Mouse (Mus musculus): ENCODE data around the gene Mapk8ip2. TPM values are rescaled to one million over a fixed set of nuclear protein-coding genes. Genes with fewer than 3 reads are reported as not detected.

Mapk8ip2 gene
- 2.4 TPM for polyA plus RNA-seq (2014; fragmentation: Illumina TruSeq; extraction: RNeasy Lipid Tissue Mini Kit (QIAGEN cat#74804); ENCODE audit: low read depth, low replicate concordance)

GRCm38 (mm10) chr15:89453865-89454478 lies at the start of gene Mapk8ip2:
Mapk8ip2 (plus strand) TSS chr15:89453913.

GRCm38 (mm10) chr15:89410118-89410517 lies 43.6 kb upstream of the Mapk8ip2 start, which contains the start of gene Syce3:
Syce3 (minus strand) TSS chr15:89410503.

GRCm38 (mm10) chr15:89425711-89426121 lies 28.0 kb upstream of the Mapk8ip2 start, which contains the start of gene Cpt1b:
Cpt1b (minus strand) TSS chr15:89425863.

GRCm38 (mm10) chr15:89429352-89430221 lies 24.1 kb upstream of the Mapk8ip2 start, which contains the start of the genes C730034F03Rik, Gm44502 and Chkb:
C730034F03Rik (plus strand) TSS chr15:89429589.
Gm44502 (minus strand) TSS chr15:89429696.
Chkb (minus strand) TSS chr15:89429908.

GRCm38 (mm10) chr15:89477091-89477491 lies 23.4 kb downstream of the Mapk8ip2 start, which contains the start of gene Arsa:
Arsa (minus strand) TSS chr15:89477425.

GRCm38 (mm10) chr15:89498961-89499688 lies 45.4 kb downstream of the Mapk8ip2 start, which contains the start of gene Shank3:
Shank3 (plus strand) TSS chr15:89499623.

Other genes starting within 250 kb of the Mapk8ip2 start
- gene Ppp6r2, start 242.4 kb upstream of the Mapk8ip2 start, polyA plus RNA-seq (2014; fragmentation: Illumina TruSeq; extraction: RNeasy Lipid Tissue Mini Kit (QIAGEN cat#74804); ENCODE audit: low read depth, low replicate concordance), result 12.2 TPM
- gene Sbf1, start 138.6 kb upstream of the Mapk8ip2 start, polyA plus RNA-seq (2014; fragmentation: Illumina TruSeq; extraction: RNeasy Lipid Tissue Mini Kit (QIAGEN cat#74804); ENCODE audit: low read depth, low replicate concordance), result 3.1 TPM
- gene Adm2, start 131.2 kb upstream of the Mapk8ip2 start, polyA plus RNA-seq (2014; fragmentation: Illumina TruSeq; extraction: RNeasy Lipid Tissue Mini Kit (QIAGEN cat#74804); ENCODE audit: low read depth, low replicate concordance), result not detected
- gene Miox, start 119.5 kb upstream of the Mapk8ip2 start, polyA plus RNA-seq (2014; fragmentation: Illumina TruSeq; extraction: RNeasy Lipid Tissue Mini Kit (QIAGEN cat#74804); ENCODE audit: low read depth, low replicate concordance), result not detected
- 3.0 TPM for gene Lmf2, start 98.3 kb upstream of the Mapk8ip2 start, polyA plus RNA-seq (2014; fragmentation: Illumina TruSeq; extraction: RNeasy Lipid Tissue Mini Kit (QIAGEN cat#74804); ENCODE audit: low read depth, low replicate concordance)
- 12.4 TPM for gene Ncaph2, start 98.2 kb upstream of the Mapk8ip2 start, polyA plus RNA-seq (2014; fragmentation: Illumina TruSeq; extraction: RNeasy Lipid Tissue Mini Kit (QIAGEN cat#74804); ENCODE audit: low read depth, low replicate concordance)
- gene Sco2, start 80.1 kb upstream of the Mapk8ip2 start, polyA plus RNA-seq (2014; fragmentation: Illumina TruSeq; extraction: RNeasy Lipid Tissue Mini Kit (QIAGEN cat#74804); ENCODE audit: low read depth, low replicate concordance), result 0.52 TPM
- not detected for gene Tymp, start 76.9 kb upstream of the Mapk8ip2 start, polyA plus RNA-seq (2014; fragmentation: Illumina TruSeq; extraction: RNeasy Lipid Tissue Mini Kit (QIAGEN cat#74804); ENCODE audit: low read depth, low replicate concordance)
- not detected for gene Odf3b, start 74.6 kb upstream of the Mapk8ip2 start, polyA plus RNA-seq (2014; fragmentation: Illumina TruSeq; extraction: RNeasy Lipid Tissue Mini Kit (QIAGEN cat#74804); ENCODE audit: low read depth, low replicate concordance)
- gene Klhdc7b, start 69.0 kb upstream of the Mapk8ip2 start, polyA plus RNA-seq (2014; fragmentation: Illumina TruSeq; extraction: RNeasy Lipid Tissue Mini Kit (QIAGEN cat#74804); ENCODE audit: low read depth, low replicate concordance), result not detected
- not detected for gene Syce3, start 43.4 kb upstream of the Mapk8ip2 start, polyA plus RNA-seq (2014; fragmentation: Illumina TruSeq; extraction: RNeasy Lipid Tissue Mini Kit (QIAGEN cat#74804); ENCODE audit: low read depth, low replicate concordance)
- 4.1 TPM for gene Cpt1b, start 28.1 kb upstream of the Mapk8ip2 start, polyA plus RNA-seq (2014; fragmentation: Illumina TruSeq; extraction: RNeasy Lipid Tissue Mini Kit (QIAGEN cat#74804); ENCODE audit: low read depth, low replicate concordance)
- 0.47 TPM for gene C730034F03Rik, start 24.3 kb upstream of the Mapk8ip2 start, polyA plus RNA-seq (2014; fragmentation: Illumina TruSeq; extraction: RNeasy Lipid Tissue Mini Kit (QIAGEN cat#74804); ENCODE audit: low read depth, low replicate concordance)
- gene Gm44502, start 24.2 kb upstream of the Mapk8ip2 start, polyA plus RNA-seq (2014; fragmentation: Illumina TruSeq; extraction: RNeasy Lipid Tissue Mini Kit (QIAGEN cat#74804); ENCODE audit: low read depth, low replicate concordance), result not detected
- 30.0 TPM for gene Chkb, start 24.0 kb upstream of the Mapk8ip2 start, polyA plus RNA-seq (2014; fragmentation: Illumina TruSeq; extraction: RNeasy Lipid Tissue Mini Kit (QIAGEN cat#74804); ENCODE audit: low read depth, low replicate concordance)
- 2.6 TPM for gene Arsa, start 23.5 kb downstream of the Mapk8ip2 start, polyA plus RNA-seq (2014; fragmentation: Illumina TruSeq; extraction: RNeasy Lipid Tissue Mini Kit (QIAGEN cat#74804); ENCODE audit: low read depth, low replicate concordance)
- gene Shank3, start 45.7 kb downstream of the Mapk8ip2 start, polyA plus RNA-seq (2014; fragmentation: Illumina TruSeq; extraction: RNeasy Lipid Tissue Mini Kit (QIAGEN cat#74804); ENCODE audit: low read depth, low replicate concordance), result 1.3 TPM
- not detected for gene Acr, start 114.4 kb downstream of the Mapk8ip2 start, polyA plus RNA-seq (2014; fragmentation: Illumina TruSeq; extraction: RNeasy Lipid Tissue Mini Kit (QIAGEN cat#74804); ENCODE audit: low read depth, low replicate concordance)
- 6.4 TPM for gene Rabl2, start 138.0 kb downstream of the Mapk8ip2 start, polyA plus RNA-seq (2014; fragmentation: Illumina TruSeq; extraction: RNeasy Lipid Tissue Mini Kit (QIAGEN cat#74804); ENCODE audit: low read depth, low replicate concordance)